Mouse (Mus musculus): ENCODE results near the gene Phf5a.

Phf5a gene

GRCm38 (mm10) chr15:81818404-81818803, 53.3 kb downstream of the Phf5a start:
- no peak for DNase-seq

- DNase-seq, result no peak
Measured at GRCm38 (mm10) chr15:81814716-81815370, 56.9 kb downstream of the Phf5a start.

Data from cerebellum, adult 8-10 months (tissue).